Mouse (Mus musculus) kidney, adult 9 months (tissue): ENCODE results near the gene Rps27.

Experiments
- DNase-seq: peaks from one replicate; pipeline ENCODE4 v3.0.0; 2022

Rps27 gene

GRCm38 (mm10) chr3:90231075-90231474, 17.6 kb upstream of the Rps27 start:
- no peak for DNase-seq

GRCm38 (mm10) chr3:90224331-90224730, 10.9 kb upstream of the Rps27 start:
- DNase-seq: no peak

DNA sequence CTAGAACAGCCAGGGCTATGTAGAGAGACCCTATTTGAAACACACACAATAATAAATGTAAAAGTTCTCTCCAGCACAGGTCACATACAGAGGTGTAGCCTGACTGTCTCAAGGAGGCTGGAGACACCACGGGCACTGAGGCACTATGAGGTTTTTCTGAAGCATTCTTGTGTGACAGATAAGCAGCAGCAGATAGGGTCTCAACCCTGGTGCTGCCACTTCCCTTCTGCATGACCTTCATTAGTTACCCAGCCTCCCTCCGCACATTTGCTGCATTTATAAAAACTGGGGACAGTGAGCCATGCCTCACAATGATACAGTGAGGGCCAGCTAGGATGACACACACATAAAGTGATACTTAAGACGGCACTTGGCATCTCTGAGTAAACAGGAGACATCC, 9.5 kb upstream of the Rps27 start:
- DNase-seq: no peak

GRCm38 (mm10) chr3:90222455-90222854, 9.0 kb upstream of the Rps27 start:
- DNase-seq: no peak

DNA sequence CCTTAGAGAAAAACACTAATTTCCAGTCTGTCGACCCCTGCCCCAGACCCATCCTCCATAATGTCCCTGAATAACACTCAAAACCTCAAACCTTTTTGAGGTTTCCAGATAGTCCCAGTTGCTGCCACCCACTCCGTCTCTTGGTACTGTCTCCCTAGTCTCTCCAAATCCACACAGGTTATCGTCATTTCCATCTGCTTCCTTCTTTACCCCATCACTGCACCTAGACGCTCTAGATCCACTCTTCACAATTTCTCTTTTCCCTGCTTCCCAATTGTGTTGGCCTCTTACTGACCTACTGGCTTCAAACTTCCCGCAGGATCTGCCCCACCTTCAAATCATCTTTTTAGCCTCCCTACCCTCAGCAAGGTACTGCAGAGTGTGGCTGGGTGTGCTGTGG, 7.7 kb upstream of the Rps27 start:
- no peak for DNase-seq

DNA sequence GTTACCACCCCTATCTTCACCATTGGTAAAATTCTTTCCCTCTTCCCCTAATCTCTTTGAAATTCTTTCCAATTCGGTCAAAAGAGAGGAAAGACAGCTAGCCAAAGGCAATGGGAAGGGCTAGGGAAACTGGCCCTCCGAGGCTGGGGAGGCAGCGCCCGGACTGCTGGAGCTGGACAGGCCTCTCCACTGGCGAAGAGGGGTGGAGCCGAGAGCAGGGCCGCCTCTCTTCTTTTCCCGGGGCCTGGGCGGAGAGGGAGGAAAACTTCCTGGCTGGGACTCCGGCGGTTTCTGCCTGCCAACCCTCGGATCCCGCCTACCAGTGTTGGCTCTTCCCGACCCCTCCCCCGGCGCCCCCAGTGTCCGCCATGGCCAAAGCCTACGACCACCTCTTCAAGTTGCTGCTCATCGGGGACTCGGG, 7.1 kb upstream of the Rps27 start:
- DNase-seq: peak; percentile 82

- peak; percentile 71 for DNase-seq
These were observed 6.6 kb upstream of the Rps27 start for GRCm38 (mm10) chr3:90220088-90220487.

DNA sequence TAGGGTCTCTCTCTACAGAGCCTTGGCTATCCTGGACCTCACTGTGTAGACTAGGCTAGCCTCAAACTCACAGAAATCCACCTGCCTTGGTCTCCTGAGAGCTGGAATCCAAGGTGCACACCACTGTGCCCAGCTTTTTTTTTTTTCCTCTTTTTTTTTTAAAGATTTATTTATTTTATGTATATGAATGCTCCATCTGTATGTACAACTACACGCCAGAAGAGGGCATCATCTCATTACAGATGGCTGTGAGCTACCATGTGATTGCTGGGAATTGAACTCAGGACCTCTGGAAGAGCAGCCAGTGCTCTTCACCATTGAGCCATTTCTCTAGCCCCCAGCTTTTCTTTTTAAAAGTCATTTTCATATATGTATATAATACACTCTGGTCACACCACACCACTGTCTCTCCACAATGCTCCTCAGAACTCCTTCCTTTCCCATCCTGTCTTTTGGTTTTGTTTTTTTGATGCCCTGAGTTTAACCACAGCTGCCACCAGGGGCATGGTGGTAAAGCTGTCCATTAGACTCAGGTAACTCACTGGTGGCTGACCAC, 2.5 kb upstream of the Rps27 start:
- peak; percentile 44 for DNase-seq

DNA sequence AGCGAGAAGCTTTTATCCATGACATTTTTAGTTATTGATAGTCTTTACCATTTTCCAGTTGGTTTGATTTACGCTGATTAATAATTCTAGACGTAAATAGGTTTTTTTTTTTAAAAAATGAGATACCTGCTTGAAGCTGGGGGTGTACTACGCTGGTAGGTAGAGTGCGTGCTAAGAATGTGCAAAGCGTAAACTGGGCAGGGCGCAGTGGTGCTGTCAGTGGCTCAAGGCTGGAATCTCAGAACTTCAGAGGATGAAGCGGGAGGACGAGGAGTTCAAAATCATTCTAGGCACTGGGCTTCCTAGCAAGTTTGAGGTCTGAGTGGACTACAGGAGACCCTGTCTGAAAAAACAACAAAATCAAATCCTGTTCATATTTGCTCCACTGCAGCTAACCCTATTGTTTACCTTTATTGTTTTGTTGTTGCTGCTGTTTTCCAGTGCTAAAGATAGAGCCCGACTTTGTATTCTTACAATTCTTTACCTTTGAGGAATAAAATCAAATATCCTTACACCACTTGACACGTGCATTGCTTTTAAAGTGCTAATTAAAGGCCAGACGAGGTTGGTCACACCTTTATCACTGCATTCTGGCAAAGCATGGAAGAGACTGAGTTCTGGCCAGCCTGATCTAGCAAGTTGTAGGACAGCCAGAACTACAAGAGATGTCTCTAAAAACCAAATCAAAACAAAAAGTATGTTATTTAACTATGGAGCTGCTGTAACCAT, 669 bp upstream of the Rps27 start:
- DNase-seq: peak; percentile 47

GRCm38 (mm10) chr3:90212723-90213122, 728 bp downstream of the Rps27 start:
- DNase-seq: no peak

DNA sequence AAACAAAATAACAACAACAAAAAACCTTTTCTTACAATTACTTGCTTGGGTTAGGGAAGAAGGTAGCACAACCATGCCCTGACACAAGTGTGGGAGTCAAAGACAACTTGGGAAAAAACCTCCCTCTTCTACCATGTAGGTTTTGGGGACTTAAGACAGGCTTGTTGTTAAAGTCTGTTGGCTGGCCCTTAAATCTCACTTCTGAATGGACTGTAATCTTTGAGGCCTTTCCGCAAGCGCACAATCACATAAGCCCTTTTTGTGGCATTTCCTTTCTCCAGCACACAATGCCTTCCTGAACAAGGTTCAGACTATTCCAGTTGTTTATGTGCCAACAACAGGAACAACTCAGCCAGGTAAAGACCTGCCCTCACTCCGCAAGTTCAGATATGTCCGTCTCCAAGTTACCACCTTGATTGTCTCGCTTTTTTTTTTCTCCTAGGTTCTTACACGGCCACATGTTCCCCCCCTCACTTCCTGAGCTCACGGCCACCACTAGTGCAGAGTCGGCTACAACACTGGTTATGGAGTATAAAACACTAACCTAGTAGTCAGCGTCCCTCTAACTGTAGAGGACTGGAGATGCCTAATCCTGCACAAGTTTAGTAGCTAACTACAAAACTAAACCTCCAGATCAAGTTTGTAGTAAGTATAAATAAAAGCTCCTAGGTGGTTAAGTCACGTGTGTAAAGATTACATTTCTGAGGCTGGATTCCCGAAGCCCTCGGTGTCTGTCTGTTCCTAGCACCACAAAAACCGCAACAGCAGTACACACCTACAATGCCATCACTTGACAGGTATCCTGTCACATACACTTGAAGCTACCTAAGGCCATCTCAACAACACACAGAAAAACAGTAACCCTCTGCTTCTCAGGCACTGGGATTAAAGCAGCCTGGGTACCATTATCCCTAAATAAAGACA, 1.7 kb downstream of the Rps27 start:
- no peak for DNase-seq

- DNase-seq: no peak
These were observed 3.4 kb downstream of the Rps27 start for GRCm38 (mm10) chr3:90209908-90210566.

- no peak for DNase-seq
These were observed 4.8 kb downstream of the Rps27 start for GRCm38 (mm10) chr3:90208662-90209061.

GRCm38 (mm10) chr3:90204582-90204981, 8.9 kb downstream of the Rps27 start:
- no peak for DNase-seq

DNA sequence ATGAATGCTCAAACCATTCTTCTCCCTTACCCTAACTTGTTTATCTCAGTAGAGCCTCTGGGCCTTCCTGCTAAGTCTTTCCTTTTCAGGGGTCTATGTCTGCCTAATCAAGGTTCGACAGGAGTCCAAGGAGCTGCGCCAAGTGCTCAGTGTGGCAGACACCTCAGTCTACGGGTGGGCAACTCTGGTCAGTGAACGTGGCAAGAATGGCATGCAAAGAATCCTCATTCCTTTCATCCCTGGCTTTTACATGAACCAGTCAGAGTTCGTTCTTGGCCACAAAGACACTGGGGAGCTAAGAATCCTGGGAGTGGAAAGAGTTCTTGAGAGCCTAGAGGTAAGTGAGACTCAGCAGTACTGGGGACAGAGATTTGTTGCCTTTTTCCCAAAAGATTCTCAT, 9.8 kb downstream of the Rps27 start:
- DNase-seq: no peak

GRCm38 (mm10) chr3:90202884-90203283, 10.6 kb downstream of the Rps27 start:
- DNase-seq: peak; percentile 59

DNA sequence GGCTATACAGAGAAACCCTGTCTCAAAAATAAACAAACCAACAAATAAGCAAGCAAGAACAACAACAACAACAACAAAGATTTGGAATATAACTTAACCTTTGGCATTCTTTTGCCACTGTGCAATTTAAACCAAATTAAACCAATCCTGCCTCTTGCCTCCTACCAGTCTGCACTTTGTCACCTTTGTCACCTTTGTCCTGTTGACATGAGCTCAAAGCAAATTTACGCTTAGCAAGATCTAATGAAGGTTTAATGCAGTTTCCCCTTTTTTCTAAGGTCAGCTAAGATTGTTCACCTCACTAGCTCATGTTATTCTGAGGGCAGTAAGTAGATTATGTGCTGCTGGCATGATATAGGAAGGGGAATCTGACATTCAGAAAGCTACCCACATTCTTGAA, 15.9 kb downstream of the Rps27 start:
- DNase-seq: no peak

DNA sequence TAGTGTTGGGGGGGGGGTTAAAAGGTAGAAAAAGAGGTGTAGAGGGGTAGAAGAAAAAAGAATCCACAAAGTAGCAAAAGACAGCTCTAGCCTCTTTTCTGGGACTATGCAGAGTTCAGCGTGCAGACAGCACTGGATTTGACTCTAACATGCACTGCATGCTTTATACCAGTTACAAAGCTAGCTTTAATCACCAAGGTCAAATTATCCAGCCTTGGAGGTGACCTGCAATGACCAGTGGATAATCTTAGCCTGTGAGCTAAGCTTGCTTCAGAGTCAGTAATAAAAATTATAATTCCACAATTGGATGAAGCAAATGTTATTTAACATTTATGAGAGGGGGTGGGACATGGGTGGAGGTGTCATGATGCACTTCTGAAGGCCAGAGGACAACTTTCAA, 17.8 kb downstream of the Rps27 start:
- no peak for DNase-seq

DNA sequence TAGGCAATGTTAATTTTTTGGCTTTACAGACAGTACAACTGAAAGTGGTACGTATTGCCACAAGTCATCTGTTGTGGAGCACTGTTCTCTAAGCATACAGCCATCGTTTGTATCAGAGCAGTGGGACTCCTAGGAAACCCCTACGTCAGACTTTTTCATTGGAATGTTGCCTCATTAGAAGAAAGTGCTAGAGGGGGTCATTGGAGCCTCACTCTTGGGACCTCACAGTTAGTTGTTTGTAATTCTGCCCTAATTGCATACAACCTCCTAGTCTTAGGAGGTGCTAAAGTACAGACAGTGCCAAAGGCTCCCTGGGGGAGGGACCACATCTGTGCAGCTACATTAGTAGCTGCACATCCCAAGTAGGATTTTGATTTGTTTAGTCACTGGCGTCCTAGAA, 18.7 kb downstream of the Rps27 start:
- no peak for DNase-seq

GRCm38 (mm10) chr3:90190859-90191510, 22.5 kb downstream of the Rps27 start:
- DNase-seq: no peak

DNA sequence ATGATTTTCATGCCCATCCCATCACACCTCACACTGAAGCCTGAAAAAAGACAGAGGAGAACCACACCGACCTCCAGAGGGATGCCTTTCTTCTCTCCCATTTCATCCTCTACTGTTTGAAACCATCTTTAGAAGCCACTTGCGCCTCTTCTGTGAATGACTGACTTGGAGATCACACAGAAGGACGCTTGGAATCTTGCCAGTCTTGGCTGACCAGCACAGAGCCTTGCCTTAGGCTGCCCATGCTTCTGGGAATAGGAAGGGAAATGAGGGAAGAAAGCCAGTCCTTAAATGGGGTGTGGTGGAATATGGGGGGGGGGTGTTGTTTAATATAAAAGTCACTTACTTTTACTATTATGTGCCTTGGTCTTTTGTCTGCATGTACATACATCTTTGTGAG, 29.9 kb downstream of the Rps27 start:
- DNase-seq: no peak

DNA sequence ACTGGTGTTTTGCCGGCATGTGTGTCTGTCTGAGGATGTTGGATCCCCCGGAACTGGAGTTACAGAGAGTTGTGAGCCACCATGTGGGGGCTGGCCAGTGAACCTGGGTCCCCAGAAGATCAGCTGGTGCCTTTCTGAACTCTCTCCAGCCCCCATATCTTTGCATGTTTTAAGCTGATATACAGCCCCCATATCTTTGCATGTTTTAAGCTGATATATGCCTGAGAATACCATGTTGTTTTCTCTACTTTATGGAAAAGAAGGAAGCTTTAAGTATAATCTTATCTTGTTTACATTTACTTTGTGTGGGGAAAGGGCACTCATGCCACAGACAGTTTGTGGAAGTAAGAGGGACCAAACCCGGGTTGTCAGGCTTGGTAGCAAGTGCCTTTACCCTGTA, 33.9 kb downstream of the Rps27 start:
- no peak for DNase-seq
